Mouse (Mus musculus): ENCODE results near the gene Sfmbt1.

- TF ChIP-seq EP300 (IDR thresholded peaks at IDR 0.05; ENCODE audit: low read depth) (no peak), CTCF (IDR thresholded peaks at IDR 0.05; ENCODE audit: low read depth) (no peak)
These were observed 48.4 kb downstream of the Sfmbt1 start for GRCm38 (mm10) chr14:30762904-30763568.
